8 mouse cellular contexts compared by ENCODE assay signal in genomic region chrX:99042451-99042951, GRCm38 (mm10). TPM values are rescaled to one million over a fixed set of nuclear protein-coding genes. Genes with fewer than 3 reads are reported as not detected.
DNase-seq lines count a peak whose midpoint lies in the region; ATAC-seq lines count a peak whose summit lies in the region.

No protein-coding gene starts in this region.

- intact Hi-C loops in heart, postnatal 10 days (cut with DNase I): no loop called here

- ATAC-seq in CD4-positive, CD25-positive, alpha-beta regulatory T cell, adult 4 months: peak; percentile 82
- ATAC-seq in forebrain, embryonic 14.5 days: peak; percentile 98
- ATAC-seq in liver, embryonic 15.5 days (ENCODE audit: insufficient read depth): peak; percentile 87
- peak; percentile 96 for ATAC-seq in neural tube, embryonic 13.5 days (ENCODE audit: low read depth)

- peak overlapping the region; percentile 37; the same call in 1 of the 2 replicates for H3K9ac ChIP-seq in forebrain, embryonic 14.5 days (ENCODE audit: low read length)
- H3K9ac ChIP-seq in liver, embryonic 15.5 days: peak overlapping the region; percentile 25; the same call in 1 of the 2 replicates
- H3K9ac ChIP-seq in neural tube, embryonic 13.5 days: peak overlapping the region; percentile 60

- H3K9me3 ChIP-seq in forebrain, embryonic 14.5 days (replicated peaks; ENCODE audit: control insufficient read depth, low read length): no peaks in the 10 kb centered on the region
- no peaks in the 10 kb centered on the region for H3K9me3 ChIP-seq in liver, embryonic 15.5 days (replicated peaks)
- H3K9me3 ChIP-seq in neural tube, embryonic 13.5 days: no peaks in the 10 kb centered on the region

- no peak overlapping the region for H3K27ac ChIP-seq in forebrain, embryonic 14.5 days (ENCODE audit: low read depth, low read length)
- 0 out of 2 replicates have a peak overlapping the region, but pooled peaks have one; percentile 45 for H3K27ac ChIP-seq in liver, embryonic 15.5 days (replicated peaks)
- no peak overlapping the region for H3K27ac ChIP-seq in neural tube, embryonic 13.5 days (replicated peaks)

- H3K27me3 ChIP-seq in forebrain, embryonic 14.5 days (replicated peaks; ENCODE audit: control insufficient read depth, insufficient read depth, low read length): 0 out of 2 replicates have a peak, but pooled peaks cover 13% of the 10 kb centered on the region
- H3K27me3 ChIP-seq in liver, embryonic 15.5 days: peaks cover 40% of the 10 kb centered on the region
- peaks cover 58% of the 10 kb centered on the region for H3K27me3 ChIP-seq in neural tube, embryonic 13.5 days

- 28% methylated on average over 31 of the region's 31 CpGs for WGBS in forebrain, embryonic 14.5 days
- 25% methylated on average over 31 of the region's 31 CpGs for WGBS in liver, embryonic 15.5 days (ENCODE audit: insufficient replicate concordance)
- 24% methylated on average over 31 of the region's 31 CpGs for WGBS in neural tube, embryonic 13.5 days

- H3K4me2 ChIP-seq in forebrain, embryonic 14.5 days (ENCODE audit: low read length): peak overlapping the region; percentile 72
- H3K4me2 ChIP-seq in liver, embryonic 15.5 days: peak overlapping the region; percentile 64
- peak overlapping the region; percentile 80 for H3K4me2 ChIP-seq in neural tube, embryonic 13.5 days

- H3K4me3 ChIP-seq in forebrain, embryonic 14.5 days (ENCODE audit: low read depth, low read length): peak overlapping the region; percentile 36
- peak overlapping the region; percentile 51 for H3K4me3 ChIP-seq in liver, embryonic 15.5 days (replicated peaks)
- peak overlapping the region; percentile 44 for H3K4me3 ChIP-seq in neural tube, embryonic 13.5 days

- DNase-seq in c-Kit-positive CD71-positive TER-119-negative erythroid progenitor cells, embryonic 14.5 days (ENCODE audit: low read depth): peak; percentile 50
- DNase-seq in forebrain, embryonic 14.5 days (ENCODE audit: low spot score): peak; percentile 79
- peak; percentile 83 to 86 for DNase-seq in heart, postnatal 10 days
- peak; percentile 83 to 90 for DNase-seq in kidney, postnatal 4 days
- peak; percentile 38 for DNase-seq in telencephalon, adult 2 months (ENCODE audit: low read depth, low spot score)

- no peaks in the 10 kb centered on the region for H3K36me3 ChIP-seq in forebrain, embryonic 14.5 days (ENCODE audit: control insufficient read depth, insufficient read depth, low read length)
- H3K36me3 ChIP-seq in liver, embryonic 15.5 days (replicated peaks): no peaks in the 10 kb centered on the region
- no peaks in the 10 kb centered on the region for H3K36me3 ChIP-seq in neural tube, embryonic 13.5 days

- no peaks in the 10 kb centered on the region for H3K4me1 ChIP-seq in forebrain, embryonic 14.5 days (ENCODE audit: control insufficient read depth, insufficient read depth, low read length)
- H3K4me1 ChIP-seq in liver, embryonic 15.5 days (replicated peaks): no peaks in the 10 kb centered on the region
- no peaks in the 10 kb centered on the region; the same call in 1 of the 2 replicates for H3K4me1 ChIP-seq in neural tube, embryonic 13.5 days (replicated peaks)

RNA-seq across cellular contexts. Expression of gene Stard8, which starts 39.5 kb away (rescaled TPM):
- under 1 TPM; 0.56 to 0.58 TPM for polyA plus RNA-seq in CD4-positive, CD25-positive, alpha-beta regulatory T cell, adult 4 months (2017; shearing (Covaris generic))
- polyA plus RNA-seq in forebrain, embryonic 14.5 days (2014; fragmentation: Nextera tagmentation; extraction: Ambion mirVana): 2.7 and 3.1 TPM in 2 replicates
- total RNA-seq in heart, postnatal 10 days (2021): 10 to 100 TPM; 34.0 to 40.9 TPM
- polyA plus RNA-seq in liver, embryonic 15.5 days (2015; fragmentation: Nextera tagmentation; extraction: Ambion mirVana): 3.3 and 3.4 TPM in 2 replicates
- polyA plus RNA-seq in neural tube, embryonic 13.5 days (2015; fragmentation: Nextera tagmentation; extraction: Ambion mirVana): 4.9 and 6.3 TPM in 2 replicates
